Mouse (Mus musculus) liver, embryonic 14.5 days (tissue): Measurements from ENCODE around the gene Nfasc. TPM values are rescaled to one million over a fixed set of nuclear protein-coding genes. Genes with fewer than 3 reads are reported as not detected.

Source experiments
- ATAC-seq: fragments of 200-750 bp; cut with Nextera tagmentation; 2 replicates; pipeline ENCODE4 v1.8.0; 2017; ENCODE audit warnings: moderate number of reproducible peaks, mild to moderate bottlenecking, moderate library complexity; ENCODE audit not compliant: insufficient read depth
- DNase-seq, 3 experiments: peaks; one replicate each; pipeline ENCODE4 v3.0.0-alpha.2; 2012 to 2013; ENCODE audit warnings: low read depth in 3 of 3, low spot score in 3 of 3
- H3K27ac ChIP-seq: fragments of 300-500 bp; sonication (generic); 2 replicates; pipeline ENCODE4 v1.5.1; 2014; ENCODE audit warnings: moderate library complexity, mild to moderate bottlenecking, control low read depth, inconsistent platforms
- H3K27me3 ChIP-seq: fragments of 300-500 bp; sonication (generic); 2 replicates; pipeline ENCODE4 v1.6.1; 2014; ENCODE audit warnings: mild to moderate bottlenecking, low read length, moderate library complexity; ENCODE audit not compliant: control insufficient read depth, insufficient read depth
- H3K36me3 ChIP-seq: fragments of 300-500 bp; sonication (generic); replicated peaks from 2 replicates; pipeline ENCODE4 v1.6.1; 2014; ENCODE audit warnings: low read depth; ENCODE audit not compliant: control insufficient read depth, insufficient read depth
- H3K4me1 ChIP-seq, 2 experiments: fragments of 200-500 bp in 1 of 2; fragments of 300-500 bp in 1 of 2; sonication (generic) in 1 of 2; replicated peaks; 2 replicates each; pipeline ENCODE4 v1.6.1; 2012 to 2014; ENCODE audit warnings: antibody characterized with exemption in 1 of 2, inconsistent platforms in 1 of 2, low read length in 1 of 2; ENCODE audit not compliant: control insufficient read depth in 2 of 2, insufficient read depth in 2 of 2
- H3K4me2 ChIP-seq: fragments of 300-500 bp; sonication (generic); 2 replicates; pipeline ENCODE4 v1.6.1; 2014; ENCODE audit warnings: low read depth, mild to moderate bottlenecking, control low read depth, moderate library complexity
- H3K4me3 ChIP-seq, 2 experiments: fragments of 200-500 bp in 1 of 2; fragments of 300-500 bp in 1 of 2; sonication (generic) in 1 of 2; 2 replicates each; pipeline ENCODE4 v1.5.1; 2012 to 2014; ENCODE audit warnings: low read depth in 2 of 2, low read length in 2 of 2, mild to moderate bottlenecking in 2 of 2, control low read depth in 1 of 2, inconsistent platforms in 1 of 2, moderate library complexity in 1 of 2; ENCODE audit not compliant: insufficient read depth in 1 of 2
- H3K9ac ChIP-seq: fragments of 300-500 bp; sonication (generic); replicated peaks from 2 replicates; pipeline ENCODE4 v1.6.1; 2014; ENCODE audit warnings: mild to moderate bottlenecking, control low read depth, moderate library complexity
- H3K9me3 ChIP-seq: fragments of 300-500 bp; sonication (generic); 2 replicates; pipeline ENCODE4 v1.6.1; 2016; ENCODE audit warnings: low read length, mixed read lengths; ENCODE audit not compliant: control insufficient read depth
- CTCF ChIP-seq: IDR thresholded peaks from 2 replicates; pipeline ENCODE4 v1.5.1; 2016; ENCODE audit warnings: antibody characterized with exemption, low read depth, control low read depth
- EP300 ChIP-seq: IDR thresholded peaks from 2 replicates; pipeline ENCODE4 v1.6.1; 2016; ENCODE audit warnings: antibody characterized with exemption, low read depth
- WGBS: fragments of 180-500 bp; shearing (Covaris S2); extraction: QIAGEN DNeasy Blood & Tissue Kit; methylation state at CpG from one replicate; pipeline ENCODE4 v1.1.7; 2014; ENCODE audit not compliant: insufficient replicate concordance; 5-methylcytosine and 5-hydroxymethylcytosine counted together
- polyA plus RNA-seq, 2 experiments: library from polyadenylated mRNA; depleted of rRNA in 1 of 2; stranded (reverse) in 1 of 2; unstranded in 1 of 2; fragments of >200 nt; fragmentation: Nextera tagmentation in 1 of 2; extraction: Ambion mirVana in 1 of 2; gene quantifications; 2 replicates each; pipeline versions ENCODE4 v1.2.1 to v1.2.3; 2012 to 2014

The Nfasc gene
- polyA plus RNA-seq, 2 experiments: 0.01 to 0.05 TPM

DNA sequence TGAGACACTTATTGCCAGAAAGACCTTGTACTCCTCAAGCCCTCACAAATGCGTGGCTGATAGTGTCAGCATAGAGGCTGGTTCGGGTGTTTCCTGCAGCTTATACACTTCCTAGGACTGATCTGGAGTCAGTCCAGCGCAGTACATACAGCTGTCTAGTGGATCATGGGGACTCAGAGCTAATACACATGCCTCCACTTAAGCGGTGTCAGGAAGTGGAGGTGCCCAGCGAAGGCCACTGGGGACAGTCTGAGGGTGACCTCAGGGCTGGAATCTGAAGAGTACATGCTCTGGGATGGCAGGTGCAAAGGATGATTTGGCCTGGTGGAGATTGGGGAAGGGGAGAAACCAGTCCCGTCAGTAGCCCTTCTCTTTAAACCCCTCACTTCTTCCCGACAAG, 200.9 kb downstream of the Nfasc start:
- no peak overlapping the region for H3K27ac ChIP-seq
- H3K9ac ChIP-seq: no peak overlapping the region
- WGBS: 36% methylated on average over 7 of the region's 7 CpGs
- H3K36me3 ChIP-seq: no peaks in the 10 kb centered on the region
- no peak overlapping the region for H3K4me3 ChIP-seq
- ATAC-seq (no peak), DNase-seq (no peak)
- peaks cover 32% of the 10 kb centered on the region for H3K27me3 ChIP-seq
- H3K4me1 ChIP-seq: no peaks in the 10 kb centered on the region
- TF ChIP-seq EP300: no peak
- no peak for TF ChIP-seq CTCF
- H3K9me3 ChIP-seq: no peaks in the 10 kb centered on the region
- no peak overlapping the region for H3K4me2 ChIP-seq

DNA sequence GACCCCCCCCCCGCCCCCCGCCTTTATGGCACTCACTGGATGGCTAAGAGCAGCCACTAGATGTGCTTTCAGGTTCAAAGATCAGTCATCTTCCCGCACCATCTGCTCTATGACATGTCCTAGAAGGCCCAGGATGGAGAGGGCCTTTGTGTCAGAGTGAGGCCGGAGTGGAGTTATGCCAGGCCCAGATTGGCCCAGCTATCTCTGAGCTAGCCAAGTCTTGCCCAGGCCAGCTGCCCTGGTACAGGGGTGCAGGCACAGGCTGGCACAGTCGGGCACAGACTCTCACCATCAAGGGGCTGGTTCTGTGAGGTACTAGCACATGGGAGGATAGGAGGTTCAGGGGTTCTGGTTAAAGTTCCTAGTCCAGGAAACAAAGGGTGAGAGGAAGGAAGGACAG, 203.9 kb downstream of the Nfasc start:
- no peaks in the 10 kb centered on the region for H3K4me1 ChIP-seq
- DNase-seq (no peak), ATAC-seq (no peak)
- TF ChIP-seq EP300: no peak
- no peak overlapping the region for H3K27ac ChIP-seq
- no peaks in the 10 kb centered on the region for H3K36me3 ChIP-seq
- H3K27me3 ChIP-seq: peaks cover 26% of the 10 kb centered on the region
- 49% methylated on average over 5 of the region's 5 CpGs for WGBS
- H3K4me2 ChIP-seq: no peak overlapping the region
- H3K9me3 ChIP-seq: no peaks in the 10 kb centered on the region
- no peak overlapping the region for H3K9ac ChIP-seq
- no peak overlapping the region for H3K4me3 ChIP-seq

DNA sequence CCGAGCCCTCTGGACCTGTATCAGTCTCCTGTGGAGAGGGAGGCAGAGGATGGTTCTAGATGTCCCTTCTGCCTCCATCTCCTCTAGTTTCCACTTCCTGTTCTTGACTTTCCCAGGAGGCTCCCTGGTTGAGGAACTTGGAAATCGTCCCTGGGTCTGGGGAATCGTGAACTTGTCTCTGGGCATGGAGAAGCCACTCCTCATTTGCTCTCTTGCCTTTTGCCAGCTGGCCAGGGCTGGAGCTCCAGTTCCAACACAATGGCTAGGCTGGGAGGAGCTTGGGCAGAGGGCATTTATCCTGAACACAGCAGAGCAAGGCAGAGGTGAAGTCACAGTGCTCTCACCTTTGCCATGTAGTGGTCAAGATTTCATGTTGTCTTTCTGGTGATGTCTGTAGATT, 205.2 kb downstream of the Nfasc start:
- Histone ChIP-seq H3K9me3 (no peaks in the 10 kb centered on the region), H3K27me3 (peaks cover 13% of the 10 kb centered on the region), H3K36me3 (no peaks in the 10 kb centered on the region), H3K4me2 (no peak overlapping the region), H3K9ac (no peak overlapping the region), H3K27ac (no peak overlapping the region), H3K4me1 (no peaks in the 10 kb centered on the region), H3K4me3 (no peak overlapping the region)
- WGBS: 60% methylated on average over 3 of the region's 3 CpGs
- TF ChIP-seq CTCF (no peak), EP300 (no peak)
- DNase-seq (no peak), ATAC-seq (no peak)

DNA sequence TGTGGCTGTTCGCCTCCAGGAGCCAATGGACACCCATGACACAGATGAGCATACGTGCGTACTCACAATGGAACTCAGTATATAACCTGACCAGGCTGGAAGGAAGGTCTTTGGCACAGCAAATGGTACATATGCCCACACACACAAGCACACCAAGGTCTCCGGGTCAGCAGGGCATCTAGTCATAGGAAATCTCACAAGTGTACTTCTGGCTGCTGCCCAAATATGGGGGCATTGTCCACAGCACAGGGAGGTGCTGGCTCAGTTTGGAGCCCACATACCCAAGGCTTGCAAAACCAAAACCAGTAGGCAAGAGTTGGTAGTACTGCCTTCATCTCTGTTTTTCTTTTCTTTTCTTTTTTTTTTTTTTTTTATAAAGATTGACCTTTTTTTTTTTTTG, 206.1 kb downstream of the Nfasc start:
- DNase-seq: no peak
- H3K4me1 ChIP-seq: no peaks in the 10 kb centered on the region
- H3K27me3 ChIP-seq: peaks cover 5% of the 10 kb centered on the region
- no peak for ATAC-seq
- H3K36me3 ChIP-seq: no peaks in the 10 kb centered on the region
- no peaks in the 10 kb centered on the region for H3K9me3 ChIP-seq
- no peak overlapping the region for H3K4me3 ChIP-seq
- no peak overlapping the region for H3K27ac ChIP-seq
- 76% methylated on average over 4 of the region's 4 CpGs for WGBS
- no peak overlapping the region for H3K9ac ChIP-seq
- TF ChIP-seq EP300: no peak
- no peak for TF ChIP-seq CTCF
- H3K4me2 ChIP-seq: no peak overlapping the region

GRCm38 (mm10) chr1:132533840-132534239, 207.8 kb downstream of the Nfasc start:
- Histone ChIP-seq H3K27ac (no peak overlapping the region), H3K27me3 (peaks cover 4% of the 10 kb centered on the region; the same call in 1 of the 2 replicates), H3K36me3 (no peaks in the 10 kb centered on the region), H3K4me3 (no peak overlapping the region), H3K9ac (no peak overlapping the region), H3K4me2 (no peak overlapping the region), H3K9me3 (no peaks in the 10 kb centered on the region), H3K4me1 (no peaks in the 10 kb centered on the region)
- 3% methylated on average over 8 of the region's 8 CpGs for WGBS
- ATAC-seq: no peak
- no peak for DNase-seq
- TF ChIP-seq EP300 (no peak), CTCF (no peak)

DNA sequence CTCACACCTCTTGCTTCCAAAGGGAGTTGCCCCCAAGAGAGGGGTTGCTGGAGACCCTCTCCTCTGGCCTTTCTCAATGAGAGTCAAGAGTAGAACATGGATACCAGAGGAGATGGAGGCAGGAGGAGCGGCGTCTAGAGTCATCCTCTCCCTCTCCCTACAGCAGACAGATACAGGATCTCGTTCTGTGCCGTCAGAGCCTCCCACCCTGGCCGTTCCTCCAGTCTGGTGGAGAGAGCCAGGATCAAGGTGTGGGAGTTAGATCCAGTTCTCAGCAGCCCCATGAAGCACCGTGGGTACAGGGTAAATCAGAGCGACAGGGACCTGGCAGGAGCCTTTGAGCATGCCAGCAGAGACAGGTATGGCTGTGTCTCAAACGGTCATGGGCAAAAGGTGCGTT, 209.1 kb downstream of the Nfasc start:
- Histone ChIP-seq H3K9me3 (no peaks in the 10 kb centered on the region), H3K4me1 (no peaks in the 10 kb centered on the region), H3K9ac (no peak overlapping the region), H3K36me3 (no peaks in the 10 kb centered on the region), H3K27ac (no peak overlapping the region), H3K27me3 (peaks cover 4% of the 10 kb centered on the region; the same call in 1 of the 2 replicates), H3K4me2 (no peak overlapping the region), H3K4me3 (no peak overlapping the region)
- ATAC-seq (no peak), DNase-seq (no peak)
- TF ChIP-seq EP300 (no peak), CTCF (no peak)
- WGBS: 38% methylated on average over 9 of the region's 9 CpGs
